Mouse (Mus musculus) myocyte (in vitro differentiated cells): ENCODE data around the gene Lingo2. TPM values are rescaled to one million over a fixed set of nuclear protein-coding genes. Genes with fewer than 3 reads are reported as not detected.

Experiments
- H3K27me3 ChIP-seq: one replicate; pipeline ENCODE4 v1.6.1; 2011; ENCODE audit not compliant: control insufficient read depth, insufficient read depth, insufficient read length
- H3K36me3 ChIP-seq: one replicate; pipeline ENCODE4 v1.6.1; 2011; ENCODE audit not compliant: control insufficient read depth, insufficient read depth
- H3K4me2 ChIP-seq: one replicate; pipeline ENCODE4 v1.6.1; 2011; ENCODE audit warnings: low read depth, control low read depth
- H3K4me3 ChIP-seq: one replicate; pipeline ENCODE4 v1.5.1; 2011; ENCODE audit warnings: mild to moderate bottlenecking, control low read depth, moderate library complexity
- H3K79me2 ChIP-seq: one replicate; pipeline ENCODE4 v1.6.1; 2011; ENCODE audit not compliant: control insufficient read depth, insufficient read depth
- H3ac ChIP-seq: one replicate; pipeline ENCODE4 v1.6.1; 2011; ENCODE audit not compliant: control insufficient read depth, insufficient read length
- CEBPB ChIP-seq: IDR thresholded peaks from 2 replicates; pipeline ENCODE4 v1.6.1; 2011; ENCODE audit warnings: mild to moderate bottlenecking, moderate library complexity; ENCODE audit not compliant: poor library complexity, insufficient read depth, severe bottlenecking
- E2F4 ChIP-seq: IDR thresholded peaks from one replicate; pipeline ENCODE4 v1.6.1; 2011; ENCODE audit warnings: mild to moderate bottlenecking, control low read depth, moderate library complexity; ENCODE audit not compliant: insufficient read depth
- MAX ChIP-seq: IDR thresholded peaks from one replicate; pipeline ENCODE4 v1.6.1; 2011; ENCODE audit warnings: low read depth, mild to moderate bottlenecking, control low read depth
- MYOD1 ChIP-seq, 3 experiments: IDR thresholded peaks; one replicate each; pipeline ENCODE4 v1.6.1; 2011; ENCODE audit warnings: control low read depth in 2 of 3, low read depth in 2 of 3, mild to moderate bottlenecking in 2 of 3, moderate library complexity in 1 of 3; ENCODE audit not compliant: insufficient read length in 2 of 3, control insufficient read depth in 1 of 3
- MYOG ChIP-seq, 3 experiments: IDR thresholded peaks; one replicate each; pipeline ENCODE4 v1.6.1; 2011; ENCODE audit warnings: control low read depth in 2 of 3, low read depth in 2 of 3, mild to moderate bottlenecking in 2 of 3; ENCODE audit not compliant: insufficient read length in 2 of 3, control insufficient read depth in 1 of 3, insufficient read depth in 1 of 3
- POLR2A ChIP-seq: IDR thresholded peaks from one replicate; pipeline ENCODE4 v1.6.1; 2011; ENCODE audit warnings: low read depth, mild to moderate bottlenecking, control low read depth, moderate library complexity; ENCODE audit not compliant: insufficient read length
- POLR2AphosphoS2 ChIP-seq: IDR thresholded peaks from one replicate; pipeline ENCODE4 v1.6.1; 2011; ENCODE audit warnings: low read depth, control low read depth; ENCODE audit not compliant: insufficient read length
- REST ChIP-seq: IDR thresholded peaks from one replicate; pipeline ENCODE4 v1.6.1; 2011; ENCODE audit warnings: mild to moderate bottlenecking, control low read depth, moderate library complexity; ENCODE audit not compliant: insufficient read depth, insufficient read length
- SRF ChIP-seq: IDR thresholded peaks from one replicate; pipeline ENCODE4 v1.6.1; 2011; ENCODE audit warnings: low read depth; ENCODE audit not compliant: control insufficient read depth, insufficient read length
- TCF12 ChIP-seq: IDR thresholded peaks from one replicate; pipeline ENCODE4 v1.6.1; 2011; ENCODE audit warnings: mild to moderate bottlenecking, control low read depth; ENCODE audit not compliant: poor library complexity, insufficient read depth, severe bottlenecking
- TCF3 ChIP-seq: IDR thresholded peaks from one replicate; pipeline ENCODE4 v1.6.1; 2011; ENCODE audit warnings: low read depth, control low read depth; ENCODE audit not compliant: insufficient read length
- USF1 ChIP-seq: IDR thresholded peaks from one replicate; pipeline ENCODE4 v1.6.1; 2011; ENCODE audit warnings: low read depth, mild to moderate bottlenecking, control low read depth, moderate library complexity
- polyA plus RNA-seq: library from polyadenylated mRNA; unstranded; fragments of >200 nt; fragmentation: generic; extraction: Trizol; gene quantifications from one replicate; pipeline ENCODE4 v1.2.1, GENCODE M21; 2012; ENCODE audit warnings: missing spikeins

Lingo2 gene
- polyA plus RNA-seq, 1 experiment, result 0.13 TPM

GRCm38 (mm10) chr4:36435211-36435610 is 516.3 kb downstream of the Lingo2 start:
- Histone ChIP-seq H3ac (no peak overlapping the region), H3K4me2 (no peak overlapping the region), H3K36me3 (no peaks in the 10 kb centered on the region), H3K79me2 (no peaks in the 10 kb centered on the region), H3K4me3 (no peak overlapping the region), H3K27me3 (no peaks in the 10 kb centered on the region)
- TF ChIP-seq MAX (no peak), POLR2A (no peak), CEBPB (no peak), SRF (no peak), TCF3 (no peak)

GRCm38 (mm10) chr4:36426192-36426591 is 525.4 kb downstream of the Lingo2 start:
- Histone ChIP-seq H3K27me3 (no peaks in the 10 kb centered on the region), H3ac (no peak overlapping the region), H3K79me2 (no peaks in the 10 kb centered on the region), H3K4me2 (no peak overlapping the region), H3K4me3 (no peak overlapping the region), H3K36me3 (no peaks in the 10 kb centered on the region)
- TF ChIP-seq REST (no peak), E2F4 (no peak), CEBPB (no peak), MYOG (IDR thresholded peaks at IDR 0.05; ENCODE audit: control insufficient read depth in 1 of 3, insufficient read depth in 1 of 3, insufficient read length in 2 of 3, low read depth in 2 of 3) (no peak), TCF12 (no peak), MAX (no peak), SRF (no peak), USF1 (no peak), TCF3 (no peak), POLR2AphosphoS2 (no peak), POLR2A (no peak), MYOD1 (IDR thresholded peaks at IDR 0.05; ENCODE audit: control insufficient read depth in 1 of 3, insufficient read length in 2 of 3, low read depth in 2 of 3) (no peak)

- no peak overlapping the region for H3K4me3 ChIP-seq
Measured at GRCm38 (mm10) chr4:36407350-36407749, 544.2 kb downstream of the Lingo2 start.

GRCm38 (mm10) chr4:36368925-36369324 is 582.6 kb downstream of the Lingo2 start:
- no peak for TF ChIP-seq TCF12
- TF ChIP-seq REST, result no peak
- no peak for TF ChIP-seq POLR2A
- no peak for TF ChIP-seq POLR2AphosphoS2
- TF ChIP-seq E2F4, result no peak
- no peak for TF ChIP-seq CEBPB
- TF ChIP-seq TCF3, result no peak
- no peak for TF ChIP-seq SRF
- no peak for TF ChIP-seq MYOD1 (IDR thresholded peaks at IDR 0.05; ENCODE audit: control insufficient read depth in 1 of 3, insufficient read length in 2 of 3, low read depth in 2 of 3)
- no peak for TF ChIP-seq USF1
- no peak for TF ChIP-seq MAX
- H3K79me2 ChIP-seq, result no peaks in the 10 kb centered on the region
- H3K27me3 ChIP-seq, result no peaks in the 10 kb centered on the region
- H3K4me3 ChIP-seq, result no peak overlapping the region
- no peak overlapping the region for H3ac ChIP-seq
- no peak overlapping the region for H3K4me2 ChIP-seq
- no peaks in the 10 kb centered on the region for H3K36me3 ChIP-seq

More at GRCm38 (mm10) chr4:36407350-36407749, 544.2 kb downstream of the Lingo2 start:
- H3K27me3 ChIP-seq, result no peaks in the 10 kb centered on the region
- TF ChIP-seq CEBPB (no peak), MYOG (IDR thresholded peaks at IDR 0.05; ENCODE audit: control insufficient read depth in 1 of 3, insufficient read depth in 1 of 3, insufficient read length in 2 of 3, low read depth in 2 of 3) (no peak), POLR2A (no peak), USF1 (no peak), TCF12 (no peak), SRF (no peak), MYOD1 (IDR thresholded peaks at IDR 0.05; ENCODE audit: control insufficient read depth in 1 of 3, insufficient read length in 2 of 3, low read depth in 2 of 3) (no peak), MAX (no peak)
- no peak overlapping the region for H3ac ChIP-seq
- H3K4me2 ChIP-seq, result no peak overlapping the region
- no peaks in the 10 kb centered on the region for H3K79me2 ChIP-seq
- H3K36me3 ChIP-seq, result no peaks in the 10 kb centered on the region

- H3K27me3 ChIP-seq, result no peaks in the 10 kb centered on the region
- H3K79me2 ChIP-seq, result no peaks in the 10 kb centered on the region
- no peak overlapping the region for H3ac ChIP-seq
- no peaks in the 10 kb centered on the region for H3K36me3 ChIP-seq
- TF ChIP-seq MAX (no peak), POLR2AphosphoS2 (no peak), TCF3 (no peak), E2F4 (no peak)
- no peak overlapping the region for H3K4me3 ChIP-seq
- no peak overlapping the region for H3K4me2 ChIP-seq
Measured at GRCm38 (mm10) chr4:36354401-36354800, 597.1 kb downstream of the Lingo2 start.
